Mouse (Mus musculus) cerebellum, adult 2 months (tissue): ENCODE measurements around the gene Mlxipl.

Experiments
- CTCF ChIP-seq: fragments of 200-500 bp; IDR thresholded peaks from 2 replicates; pipeline ENCODE4 v1.5.1; 2011; ENCODE audit warnings: low read depth, mild to moderate bottlenecking, control low read depth, low read length, moderate library complexity, borderline replicate concordance; ENCODE audit not compliant: insufficient read depth
- POLR2A ChIP-seq: fragments of 200-500 bp; IDR thresholded peaks from 2 replicates; pipeline ENCODE4 v1.6.1; 2011; ENCODE audit warnings: low read length, control low read depth, borderline replicate concordance; ENCODE audit not compliant: insufficient read depth

DNA sequence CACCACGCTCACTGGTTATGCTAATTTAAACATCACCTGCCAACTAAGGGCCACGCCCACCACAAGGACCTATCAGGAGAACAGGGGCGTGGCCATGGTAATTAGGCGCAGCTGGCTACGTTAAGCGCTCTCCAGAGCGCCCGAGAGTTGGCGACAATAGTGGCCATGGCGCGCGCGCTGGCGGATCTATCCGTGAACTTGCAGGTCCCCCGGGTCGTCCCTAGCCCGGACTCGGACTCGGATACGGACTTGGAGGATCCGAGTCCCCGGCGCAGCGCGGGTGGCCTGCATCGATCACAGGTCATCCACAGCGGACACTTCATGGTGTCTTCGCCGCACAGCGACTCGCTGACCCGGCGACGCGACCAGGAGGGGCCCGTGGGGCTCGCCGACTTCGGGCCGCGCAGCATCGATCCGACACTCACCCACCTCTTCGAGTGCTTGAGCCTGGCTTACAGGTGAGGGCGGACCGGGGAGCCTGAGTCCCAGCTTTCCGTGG is 17.1 kb downstream of the Mlxipl start:
- TF ChIP-seq CTCF (no peak), POLR2A (no peak)
